8 mouse cellular contexts compared by ENCODE assay signal in genomic region chr4:133756514-133757268, GRCm38 (mm10). TPM values are rescaled to one million over a fixed set of nuclear protein-coding genes. Genes with fewer than 3 reads are reported as not detected.
DNase-seq lines count a peak whose midpoint lies in the region; ATAC-seq and TF ChIP-seq lines count a peak whose summit lies in the region.

Gene Arid1a, minus strand, starts transcription at chr4:133756769.

- under 1% methylated on average over 40 of the region's 40 CpGs for WGBS in forebrain, embryonic 12.5 days
- under 1% methylated on average over 40 of the region's 40 CpGs for WGBS in heart, postnatal 0 days
- WGBS in liver, embryonic 16.5 days (ENCODE audit: insufficient replicate concordance) = under 1% methylated on average over 40 of the region's 40 CpGs
- under 1% methylated on average over 40 of the region's 40 CpGs for WGBS in neural tube, embryonic 13.5 days

- H3K9me3 ChIP-seq in E14TG2a.4 (ENCODE audit: low read length) = no peaks in the 10 kb centered on the region
- H3K9me3 ChIP-seq in forebrain, embryonic 12.5 days = no peaks in the 10 kb centered on the region
- no peaks in the 10 kb centered on the region for H3K9me3 ChIP-seq in heart, postnatal 0 days (replicated peaks; ENCODE audit: control insufficient read depth, low read length)
- no peaks in the 10 kb centered on the region for H3K9me3 ChIP-seq in liver, embryonic 16.5 days (replicated peaks; ENCODE audit: control insufficient read depth, low read length)
- no peaks in the 10 kb centered on the region for H3K9me3 ChIP-seq in neural tube, embryonic 13.5 days

- TF ChIP-seq POLR2A in testis, adult 2 months (IDR thresholded peaks at IDR 0.05; ENCODE audit: control insufficient read depth, low read depth, low read length) = no peak; the same call in 1 of the 2 replicates

- DNase-seq in c-Kit-positive CD71-positive TER-119-positive erythroid progenitor cells, embryonic 14.5 days (ENCODE audit: low spot score) = peak; percentile 90
- peak; percentile 98 for DNase-seq in heart, postnatal 0 days (ENCODE audit: low spot score)
- peak; percentile 95 to 97 for DNase-seq in kidney, postnatal 4 days

- H3K4me3 ChIP-seq in E14TG2a.4 (replicated peaks; ENCODE audit: low read length) = peak within 1 kb of the TSS; percentile 94
- peak within 1 kb of the TSS; percentile 100 for H3K4me3 ChIP-seq in forebrain, embryonic 12.5 days (replicated peaks)
- peak within 1 kb of the TSS; percentile 57 for H3K4me3 ChIP-seq in heart, postnatal 0 days (ENCODE audit: low read depth, low read length)
- H3K4me3 ChIP-seq in liver, embryonic 16.5 days (ENCODE audit: low read depth, low read length) = peak within 1 kb of the TSS; percentile 79
- H3K4me3 ChIP-seq in neural tube, embryonic 13.5 days = peak within 1 kb of the TSS; percentile 100
- H3K4me3 ChIP-seq in testis, adult 2 months (ENCODE audit: control insufficient read depth, low read depth, low read length) = peak within 1 kb of the TSS; percentile 88

- H3K27ac ChIP-seq in forebrain, embryonic 12.5 days = peak within 1 kb of the TSS; percentile 99
- peak within 1 kb of the TSS; percentile 99 for H3K27ac ChIP-seq in heart, postnatal 0 days (ENCODE audit: low read depth)
- peak within 1 kb of the TSS; percentile 100 for H3K27ac ChIP-seq in liver, embryonic 16.5 days (ENCODE audit: low read length)
- peak within 1 kb of the TSS; percentile 100 for H3K27ac ChIP-seq in neural tube, embryonic 13.5 days (replicated peaks)
- H3K27ac ChIP-seq in testis, adult 2 months (ENCODE audit: control insufficient read depth, insufficient read depth, low read depth, low read length) = peak within 1 kb of the TSS; percentile 96

- H3K9ac ChIP-seq in forebrain, embryonic 12.5 days = peak within 1 kb of the TSS; percentile 100
- H3K9ac ChIP-seq in heart, postnatal 0 days (replicated peaks; ENCODE audit: low read depth, low read length) = peak within 1 kb of the TSS; percentile 69
- H3K9ac ChIP-seq in liver, embryonic 16.5 days (ENCODE audit: low read depth, low read length) = peak within 1 kb of the TSS; percentile 92
- H3K9ac ChIP-seq in neural tube, embryonic 13.5 days = peak within 1 kb of the TSS; percentile 100

- H3K27me3 ChIP-seq in E14TG2a.4 (ENCODE audit: insufficient read depth, low read length) = 0 out of 2 replicates have a peak, but pooled peaks cover 2% of the 10 kb centered on the region
- H3K27me3 ChIP-seq in forebrain, embryonic 12.5 days = no peaks in the 10 kb centered on the region
- no peaks in the 10 kb centered on the region for H3K27me3 ChIP-seq in heart, postnatal 0 days (ENCODE audit: control insufficient read depth, insufficient read depth, low read length)
- no peaks in the 10 kb centered on the region for H3K27me3 ChIP-seq in liver, embryonic 16.5 days (ENCODE audit: control insufficient read depth, insufficient read depth, low read depth, low read length)
- no peaks in the 10 kb centered on the region for H3K27me3 ChIP-seq in neural tube, embryonic 13.5 days
- H3K27me3 ChIP-seq in testis, adult 2 months (ENCODE audit: control insufficient read depth, insufficient read depth, low read length) = no peaks in the 10 kb centered on the region

- no peak for TF ChIP-seq CTCF in E14TG2a.4 (conservative IDR thresholded peaks at IDR 0.05; ENCODE audit: low read length)
- TF ChIP-seq CTCF in heart, postnatal 0 days (IDR thresholded peaks at IDR 0.05; ENCODE audit: low read depth) = no peak
- no peak for TF ChIP-seq CTCF in testis, adult 2 months (IDR thresholded peaks at IDR 0.05; ENCODE audit: control insufficient read depth, insufficient read depth, insufficient replicate concordance, low read depth, low read length)

- peak within 1 kb of the TSS; percentile 93 for H3K4me2 ChIP-seq in forebrain, embryonic 12.5 days
- H3K4me2 ChIP-seq in heart, postnatal 0 days (ENCODE audit: low read depth, low read length) = peak within 1 kb of the TSS; percentile 76
- H3K4me2 ChIP-seq in liver, embryonic 16.5 days (ENCODE audit: low read depth, low read length) = peak within 1 kb of the TSS; percentile 100
- H3K4me2 ChIP-seq in neural tube, embryonic 13.5 days = peak within 1 kb of the TSS; percentile 97

- TF ChIP-seq EP300 in heart, postnatal 0 days (IDR thresholded peaks at IDR 0.05; ENCODE audit: low read depth) = peak; percentile 62; the same call in 1 of the 2 replicates

- H3K4me1 ChIP-seq in E14TG2a.4 (replicated peaks; ENCODE audit: low read depth, low read length) = peaks cover 32% of the 10 kb centered on the region
- peaks cover 25% of the 10 kb centered on the region for H3K4me1 ChIP-seq in forebrain, embryonic 12.5 days
- peaks cover 19% of the 10 kb centered on the region for H3K4me1 ChIP-seq in heart, postnatal 0 days (ENCODE audit: control insufficient read depth, insufficient read depth)
- peaks cover 20% of the 10 kb centered on the region for H3K4me1 ChIP-seq in liver, embryonic 16.5 days (ENCODE audit: control insufficient read depth, low read depth, low read length)
- H3K4me1 ChIP-seq in neural tube, embryonic 13.5 days (replicated peaks) = peaks cover 21% of the 10 kb centered on the region
- peaks cover 19% of the 10 kb centered on the region for H3K4me1 ChIP-seq in testis, adult 2 months (ENCODE audit: control insufficient read depth, insufficient read depth, low read length)

- ATAC-seq in forebrain, embryonic 12.5 days (ENCODE audit: low FRiP score) = peak; percentile 67
- ATAC-seq in heart, postnatal 0 days (ENCODE audit: insufficient read depth, low read depth) = peak; percentile 62
- peak; percentile 55 for ATAC-seq in liver, embryonic 16.5 days (ENCODE audit: low read depth)
- ATAC-seq in neural tube, embryonic 13.5 days (ENCODE audit: low read depth) = peak; percentile 68

- H3K36me3 ChIP-seq in E14TG2a.4 (ENCODE audit: insufficient read depth, low read length) = no peaks in the 10 kb centered on the region
- H3K36me3 ChIP-seq in forebrain, embryonic 12.5 days (replicated peaks) = no peaks in the 10 kb centered on the region
- no peaks in the 10 kb centered on the region for H3K36me3 ChIP-seq in heart, postnatal 0 days (replicated peaks; ENCODE audit: control insufficient read depth, insufficient read depth, low read length)
- no peaks in the 10 kb centered on the region for H3K36me3 ChIP-seq in liver, embryonic 16.5 days (ENCODE audit: control insufficient read depth, insufficient read depth)
- H3K36me3 ChIP-seq in neural tube, embryonic 13.5 days = no peaks in the 10 kb centered on the region
- no peaks in the 10 kb centered on the region for H3K36me3 ChIP-seq in testis, adult 2 months (ENCODE audit: control insufficient read depth, insufficient read depth, low read length)

RNA-seq across cellular contexts. Expression of gene Arid1a, which starts in this region (rescaled TPM):
- 50.4 and 51.5 TPM in 2 replicates for polyA plus RNA-seq in forebrain, embryonic 12.5 days (2016; fragmentation: Nextera tagmentation; extraction: Ambion mirVana)
- total RNA-seq in heart, postnatal 0 days (2014; rRNA removed; ENCODE audit: low replicate concordance) = 27.9 and 33.3 TPM in 2 replicates
- polyA plus RNA-seq in heart, postnatal 0 days (2015; fragmentation: Nextera tagmentation; extraction: Ambion mirVana) = 9.7 and 10.1 TPM in 2 replicates
- 7.6 and 7.9 TPM in 2 replicates for polyA plus RNA-seq in liver, embryonic 16.5 days (2015; fragmentation: Nextera tagmentation; extraction: Ambion mirVana)
- 31.8 and 37.3 TPM in 2 replicates for polyA plus RNA-seq in neural tube, embryonic 13.5 days (2015; fragmentation: Nextera tagmentation; extraction: Ambion mirVana)
- polyA plus RNA-seq in testis, adult 2 months (2012; rRNA removed) = 33.9 and 36.4 TPM in 2 replicates

Comparison
In these comparisons a context has a peak if more than half of its experiments do, and no peak if none do; other contexts are left out.
1. Peak in every context shown above with its lines: DNase-seq, ATAC-seq, H3K4me3 ChIP-seq and H3K27ac ChIP-seq.